Mouse (Mus musculus): ENCODE results near the gene Stra6l. TPM values are rescaled to one million over a fixed set of nuclear protein-coding genes. Genes with fewer than 3 reads are reported as not detected.

The Stra6l gene
- total and polyA plus RNA-seq, 2 experiments: 86.7 to 173 TPM

GRCm38 (mm10) chr4:45911256-45911655 lies 62.8 kb downstream of the Stra6l start:
- Histone ChIP-seq H3K79me2 (ENCODE audit: control insufficient read depth, insufficient read depth, low read length) (no peaks in the 10 kb centered on the region), H3K27ac (replicated peaks; ENCODE audit: insufficient read depth, low read depth, low read length) (no peak overlapping the region), H3K4me1 (ENCODE audit: control insufficient read depth, insufficient read depth, low read length) (no peaks in the 10 kb centered on the region), H3K27me3 (ENCODE audit: control insufficient read depth, insufficient read depth, low read length) (no peaks in the 10 kb centered on the region), H3K4me3 (ENCODE audit: insufficient read depth, low read depth, low read length) (no peak overlapping the region), H3K36me3 (ENCODE audit: control insufficient read depth, insufficient read depth, low read length) (no peaks in the 10 kb centered on the region), H3K9ac (ENCODE audit: low read depth, low read length) (no peak overlapping the region)
- no peak for DNase-seq (ENCODE audit: extremely low read depth, low read depth, low spot score)
- WGBS: 80% methylated on average over 5 of the region's 5 CpGs
- TF ChIP-seq CTCF (IDR thresholded peaks at IDR 0.05; ENCODE audit: low read depth, low read length) (no peak), POLR2A (IDR thresholded peaks at IDR 0.05; ENCODE audit: extremely low read depth, insufficient read depth, low read length) (no peak)

GRCm38 (mm10) chr4:45911876-45912275 lies 63.4 kb downstream of the Stra6l start:
- Histone ChIP-seq H3K27ac (replicated peaks; ENCODE audit: insufficient read depth, low read depth, low read length) (no peak overlapping the region), H3K4me1 (ENCODE audit: control insufficient read depth, insufficient read depth, low read length) (no peaks in the 10 kb centered on the region), H3K79me2 (ENCODE audit: control insufficient read depth, insufficient read depth, low read length) (no peaks in the 10 kb centered on the region), H3K4me3 (ENCODE audit: insufficient read depth, low read depth, low read length) (no peak overlapping the region), H3K36me3 (ENCODE audit: control insufficient read depth, insufficient read depth, low read length) (no peaks in the 10 kb centered on the region), H3K9ac (ENCODE audit: low read depth, low read length) (no peak overlapping the region), H3K27me3 (ENCODE audit: control insufficient read depth, insufficient read depth, low read length) (no peaks in the 10 kb centered on the region)
- DNase-seq (ENCODE audit: extremely low read depth, low read depth, low spot score): no peak
- TF ChIP-seq POLR2A (IDR thresholded peaks at IDR 0.05; ENCODE audit: extremely low read depth, insufficient read depth, low read length) (no peak), CTCF (IDR thresholded peaks at IDR 0.05; ENCODE audit: low read depth, low read length) (no peak)
- WGBS: 80% methylated on average over 4 of the region's 4 CpGs

GRCm38 (mm10) chr4:45917091-45917490 lies 68.6 kb downstream of the Stra6l start:
- no peak overlapping the region for H3K4me3 ChIP-seq (ENCODE audit: insufficient read depth, low read depth, low read length)
- no peaks in the 10 kb centered on the region for H3K79me2 ChIP-seq (ENCODE audit: control insufficient read depth, insufficient read depth, low read length)
- no peaks in the 10 kb centered on the region for H3K27me3 ChIP-seq (ENCODE audit: control insufficient read depth, insufficient read depth, low read length)
- 76% methylated on average over 7 of the region's 7 CpGs for WGBS
- no peaks in the 10 kb centered on the region for H3K36me3 ChIP-seq (ENCODE audit: control insufficient read depth, insufficient read depth, low read length)
- H3K27ac ChIP-seq (replicated peaks; ENCODE audit: insufficient read depth, low read depth, low read length): no peak overlapping the region
- no peak overlapping the region for H3K9ac ChIP-seq (ENCODE audit: low read depth, low read length)
- no peaks in the 10 kb centered on the region for H3K4me1 ChIP-seq (ENCODE audit: control insufficient read depth, insufficient read depth, low read length)
- DNase-seq (ENCODE audit: extremely low read depth, low read depth, low spot score): no peak
- no peak for TF ChIP-seq POLR2A (IDR thresholded peaks at IDR 0.05; ENCODE audit: extremely low read depth, insufficient read depth, low read length)
- TF ChIP-seq CTCF (IDR thresholded peaks at IDR 0.05; ENCODE audit: low read depth, low read length): no peak

GRCm38 (mm10) chr4:45921663-45922435 lies 73.4 kb downstream of the Stra6l start:
- TF ChIP-seq CTCF (IDR thresholded peaks at IDR 0.05; ENCODE audit: low read depth, low read length) (no peak), POLR2A (IDR thresholded peaks at IDR 0.05; ENCODE audit: extremely low read depth, insufficient read depth, low read length) (no peak)
- whole genome bisulfite sequencing: 76% methylated on average over 10 of the region's 10 CpGs
- no peaks in the 10 kb centered on the region for H3K79me2 ChIP-seq (ENCODE audit: control insufficient read depth, insufficient read depth, low read length)

GRCm38 (mm10) chr4:45924011-45924410 lies 75.5 kb downstream of the Stra6l start:
- 89% methylated on average over 4 of the region's 4 CpGs for WGBS
- Histone ChIP-seq H3K79me2 (ENCODE audit: control insufficient read depth, insufficient read depth, low read length) (no peaks in the 10 kb centered on the region), H3K9ac (ENCODE audit: low read depth, low read length) (no peak overlapping the region), H3K27me3 (ENCODE audit: control insufficient read depth, insufficient read depth, low read length) (no peaks in the 10 kb centered on the region), H3K27ac (replicated peaks; ENCODE audit: insufficient read depth, low read depth, low read length) (no peak overlapping the region), H3K36me3 (ENCODE audit: control insufficient read depth, insufficient read depth, low read length) (no peaks in the 10 kb centered on the region), H3K4me1 (ENCODE audit: control insufficient read depth, insufficient read depth, low read length) (no peaks in the 10 kb centered on the region), H3K4me3 (ENCODE audit: insufficient read depth, low read depth, low read length) (no peak overlapping the region)
- no peak for TF ChIP-seq CTCF (IDR thresholded peaks at IDR 0.05; ENCODE audit: low read depth, low read length)
- no peak for TF ChIP-seq POLR2A (IDR thresholded peaks at IDR 0.05; ENCODE audit: extremely low read depth, insufficient read depth, low read length)
- DNase-seq (ENCODE audit: extremely low read depth, low read depth, low spot score): no peak

More at GRCm38 (mm10) chr4:45921663-45922435, 73.4 kb downstream of the Stra6l start:
- Histone ChIP-seq H3K4me3 (ENCODE audit: insufficient read depth, low read depth, low read length) (no peak overlapping the region), H3K27ac (replicated peaks; ENCODE audit: insufficient read depth, low read depth, low read length) (no peak overlapping the region), H3K27me3 (ENCODE audit: control insufficient read depth, insufficient read depth, low read length) (no peaks in the 10 kb centered on the region), H3K4me1 (ENCODE audit: control insufficient read depth, insufficient read depth, low read length) (no peaks in the 10 kb centered on the region), H3K36me3 (ENCODE audit: control insufficient read depth, insufficient read depth, low read length) (no peaks in the 10 kb centered on the region), H3K9ac (ENCODE audit: low read depth, low read length) (no peak overlapping the region)
- DNase-seq (ENCODE audit: extremely low read depth, low read depth, low spot score): no peak

DNA sequence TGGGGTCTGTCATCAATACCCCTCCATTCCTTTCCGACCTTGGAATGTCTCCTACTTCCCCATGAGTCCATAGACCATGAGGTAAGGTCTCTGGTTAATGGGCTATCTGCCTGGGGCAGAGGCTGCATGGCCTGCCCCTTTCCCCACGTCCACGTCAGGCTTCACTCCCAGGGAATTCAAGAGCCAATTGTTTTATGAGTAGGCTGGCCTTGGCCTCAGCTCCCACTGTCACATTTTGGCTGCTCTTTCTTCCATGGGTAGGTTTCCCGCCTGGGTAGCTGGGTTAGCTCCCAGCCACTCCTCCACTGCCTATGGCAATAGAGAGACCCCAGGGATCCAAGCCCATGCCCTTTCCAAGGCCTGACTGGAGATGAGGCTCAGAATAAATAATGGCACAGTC lies 80.1 kb downstream of the Stra6l start:
- no peak for DNase-seq (ENCODE audit: extremely low read depth, low read depth, low spot score)
- 89% methylated on average over 4 of the region's 4 CpGs for WGBS
- no peaks in the 10 kb centered on the region for H3K36me3 ChIP-seq (ENCODE audit: control insufficient read depth, insufficient read depth, low read length)
- H3K27ac ChIP-seq (replicated peaks; ENCODE audit: insufficient read depth, low read depth, low read length): no peak overlapping the region
- no peak overlapping the region for H3K4me3 ChIP-seq (ENCODE audit: insufficient read depth, low read depth, low read length)
- no peak for TF ChIP-seq CTCF (IDR thresholded peaks at IDR 0.05; ENCODE audit: low read depth, low read length)
- no peak for TF ChIP-seq POLR2A (IDR thresholded peaks at IDR 0.05; ENCODE audit: extremely low read depth, insufficient read depth, low read length)
- no peaks in the 10 kb centered on the region for H3K27me3 ChIP-seq (ENCODE audit: control insufficient read depth, insufficient read depth, low read length)
- H3K4me1 ChIP-seq (ENCODE audit: control insufficient read depth, insufficient read depth, low read length): no peaks in the 10 kb centered on the region
- no peaks in the 10 kb centered on the region for H3K79me2 ChIP-seq (ENCODE audit: control insufficient read depth, insufficient read depth, low read length)
- no peak overlapping the region for H3K9ac ChIP-seq (ENCODE audit: low read depth, low read length)

Other genes with a start within 250 kb of the Stra6l start
- 80.3 and 156 TPM in 2 replicates for gene Aldh1b1, start 49.6 kb upstream of the Stra6l start, total RNA-seq (2014; rRNA removed)
- gene Aldh1b1, start 49.6 kb upstream of the Stra6l start, polyA plus RNA-seq (2012; rRNA removed): 96.4 and 108 TPM in 2 replicates
- not detected in 2 replicates for gene Igfbpl1, start 21.7 kb upstream of the Stra6l start, total RNA-seq (2014; rRNA removed)
- gene Igfbpl1, start 21.7 kb upstream of the Stra6l start, polyA plus RNA-seq (2012; rRNA removed): not detected in 2 replicates
- not detected in 2 replicates for gene Ccdc180, start 41.6 kb downstream of the Stra6l start, total RNA-seq (2014; rRNA removed)
- 0.02 TPM in 2 replicates for gene Ccdc180, start 41.6 kb downstream of the Stra6l start, polyA plus RNA-seq (2012; rRNA removed)
- 27.0 and 27.8 TPM in 2 replicates for gene Tdrd7, start 116.7 kb downstream of the Stra6l start, total RNA-seq (2014; rRNA removed)
- 10.9 and 11.3 TPM in 2 replicates for gene Tdrd7, start 116.7 kb downstream of the Stra6l start, polyA plus RNA-seq (2012; rRNA removed)
- gene Tmod1, start 190.3 kb downstream of the Stra6l start, total RNA-seq (2014; rRNA removed): 0.09 TPM in 1 of 2 replicates, not detected in the other
- 0.07 TPM in 1 of 2 replicates, not detected in the other for gene Tmod1, start 190.3 kb downstream of the Stra6l start, polyA plus RNA-seq (2012; rRNA removed)

All from liver, adult 2 months (tissue).